Mouse (Mus musculus) hindbrain, postnatal 0 days (tissue): ENCODE measurements around the gene Hoxa4. TPM values are rescaled to one million over a fixed set of nuclear protein-coding genes. Genes with fewer than 3 reads are reported as not detected.

Source experiments
- ATAC-seq: fragments of 200-750 bp; cut with Nextera tagmentation; 2 replicates; pipeline ENCODE4 v1.8.0; 2017; ENCODE audit warnings: mild to moderate bottlenecking, moderate TSS enrichment, moderate library complexity
- DNase-seq: peaks from one replicate; pipeline ENCODE4 v3.0.0-alpha.2; 2015; ENCODE audit warnings: low spot score
- H3K27ac ChIP-seq: fragments of 300-500 bp; sonication (generic); 2 replicates; pipeline ENCODE4 v1.5.1; 2014; ENCODE audit warnings: mild to moderate bottlenecking
- H3K27me3 ChIP-seq: fragments of 300-500 bp; sonication (generic); 2 replicates; pipeline ENCODE4 v1.6.1; 2014; ENCODE audit warnings: low read length, mixed read lengths; ENCODE audit not compliant: insufficient read depth
- H3K36me3 ChIP-seq: fragments of 300-500 bp; sonication (generic); 2 replicates; pipeline ENCODE4 v1.6.1; 2014; ENCODE audit warnings: low read length, mixed read lengths; ENCODE audit not compliant: insufficient read depth
- H3K4me1 ChIP-seq: fragments of 300-500 bp; sonication (generic); 2 replicates; pipeline ENCODE4 v1.6.1; 2014; ENCODE audit warnings: antibody characterized with exemption, low read length, mixed read lengths; ENCODE audit not compliant: insufficient read depth
- H3K4me2 ChIP-seq: fragments of 300-500 bp; sonication (generic); 2 replicates; pipeline ENCODE4 v1.6.1; 2014; ENCODE audit warnings: low read depth, mild to moderate bottlenecking, low read length, moderate library complexity, mixed read lengths
- H3K4me3 ChIP-seq: fragments of 300-500 bp; sonication (generic); 2 replicates; pipeline ENCODE4 v1.5.1; 2014; ENCODE audit warnings: low read length
- H3K9ac ChIP-seq: fragments of 300-500 bp; sonication (generic); replicated peaks from 2 replicates; pipeline ENCODE4 v1.6.1; 2014; ENCODE audit warnings: mild to moderate bottlenecking, low read length, moderate library complexity, mixed read lengths
- H3K9me3 ChIP-seq: fragments of 300-500 bp; sonication (generic); 2 replicates; pipeline ENCODE4 v1.6.1; 2016; ENCODE audit warnings: low read length, mixed read lengths
- CTCF ChIP-seq: IDR thresholded peaks from 2 replicates; pipeline ENCODE4 v1.5.1; 2016; ENCODE audit warnings: antibody characterized with exemption, control low read depth, low read depth
- WGBS: fragments of 180-500 bp; shearing (Covaris S2); extraction: QIAGEN DNeasy Blood & Tissue Kit; methylation state at CpG from one replicate; pipeline ENCODE4 v1.1.7; 2014; 5-methylcytosine and 5-hydroxymethylcytosine counted together
- polyA plus RNA-seq: library from polyadenylated mRNA; unstranded; fragments of >200 nt; fragmentation: Nextera tagmentation; extraction: Ambion mirVana; gene quantifications from 2 replicates; pipeline ENCODE4 v1.2.1, GENCODE M21; 2015
- total RNA-seq: library from RNA; depleted of rRNA; stranded (reverse); fragments of >200 nt; gene quantifications from 2 replicates; pipeline ENCODE4 v1.2.3, GENCODE M21; 2014

The Hoxa4 gene
- total and polyA plus RNA-seq, 2 experiments from 2014 or later, result 4.8 to 12.0 TPM

- no peaks in the 10 kb centered on the region for H3K9me3 ChIP-seq
- no peaks in the 10 kb centered on the region for H3K36me3 ChIP-seq
- H3K4me2 ChIP-seq, result peak overlapping the region; percentile 93
- ATAC-seq (no peak), DNase-seq (peak; percentile 41)
- under 1% methylated on average over 28 of the region's 28 CpGs for WGBS
- H3K4me1 ChIP-seq, result peaks cover 9% of the 10 kb centered on the region; the same call in 1 of the 2 replicates
- H3K9ac ChIP-seq, result peak overlapping the region; percentile 67
- peak overlapping the region; percentile 46 for H3K4me3 ChIP-seq
- TF ChIP-seq CTCF, result no peak
- H3K27me3 ChIP-seq, result peaks cover 31% of the 10 kb centered on the region
- peak overlapping the region; percentile 89 for H3K27ac ChIP-seq
Measured at GRCm38 (mm10) chr6:52165441-52166370, 25.8 kb downstream of the Hoxa4 start.

DNA sequence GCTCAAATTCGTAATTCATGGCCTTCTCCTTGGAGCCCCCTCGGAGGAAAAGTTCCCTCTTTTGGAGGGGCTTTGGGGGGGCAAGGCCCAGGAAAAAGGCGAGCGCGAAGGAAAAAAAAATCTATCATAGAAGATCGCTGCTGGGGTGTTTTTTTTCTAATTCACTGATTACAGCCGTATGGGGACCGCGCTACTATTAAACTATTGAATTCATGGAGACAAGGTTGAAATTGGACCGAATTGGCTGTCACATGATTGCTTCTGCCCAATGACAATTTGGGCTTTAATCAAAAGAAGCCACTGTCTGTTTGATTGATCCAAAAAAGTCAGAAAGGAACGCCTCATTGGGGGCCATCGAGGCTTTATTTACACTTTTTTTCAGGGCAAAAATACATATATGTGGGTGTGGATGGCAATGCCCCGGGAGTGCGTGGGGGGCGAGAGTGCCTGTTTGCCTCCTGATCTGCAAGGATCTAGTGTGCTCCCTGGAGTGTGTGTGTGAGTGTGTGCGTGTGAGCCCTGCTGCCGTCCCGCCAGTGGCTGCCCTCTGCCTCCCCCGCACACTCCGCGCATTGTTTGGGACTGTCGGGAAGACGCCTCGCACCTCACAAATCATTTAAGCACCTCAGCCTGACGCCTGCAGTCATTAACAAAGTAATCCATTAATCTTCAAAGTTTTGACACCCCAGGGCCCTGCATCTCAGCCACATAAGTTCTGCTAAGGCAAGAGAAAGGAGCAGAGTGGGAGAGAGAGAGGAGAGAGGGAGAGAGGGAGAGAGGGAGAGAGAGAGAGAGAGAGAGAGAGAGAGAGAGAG is 26.7 kb downstream of the Hoxa4 start, which contains the start of gene Hoxa2:
Gene Hoxa2 (minus strand): TSS at position 206 of the 815 bp plus-strand sequence.
- H3K27me3 ChIP-seq, result peaks cover 26% of the 10 kb centered on the region

GRCm38 (mm10) chr6:52164051-52164625 is 27.4 kb downstream of the Hoxa4 start:
- H3K9me3 ChIP-seq, result no peaks in the 10 kb centered on the region
- under 1% methylated on average over 39 of the region's 39 CpGs for WGBS
- DNase-seq (peak; percentile 44), ATAC-seq (no peak)
- peak overlapping the region; percentile 67 for H3K9ac ChIP-seq
- H3K4me1 ChIP-seq, result no peaks in the 10 kb centered on the region
- no peak for TF ChIP-seq CTCF
- H3K27me3 ChIP-seq, result peaks cover 28% of the 10 kb centered on the region; the same call in 1 of the 2 replicates
- no peaks in the 10 kb centered on the region for H3K36me3 ChIP-seq
- peak overlapping the region; percentile 46 for H3K4me3 ChIP-seq
- peak overlapping the region; percentile 89 for H3K27ac ChIP-seq
- H3K4me2 ChIP-seq, result peak overlapping the region; percentile 93

More for the DNA sequence above, 26.7 kb downstream of the Hoxa4 start, which contains the start of gene Hoxa2:
- DNase-seq, result peak; percentile 77
- H3K9ac ChIP-seq, result peak within 1 kb of the TSS; percentile 67
- H3K9me3 ChIP-seq, result no peaks in the 10 kb centered on the region
- ATAC-seq, result peak; percentile 50; the same call in 1 of the 2 replicates
- H3K4me2 ChIP-seq, result peak within 1 kb of the TSS; percentile 93
- peak within 1 kb of the TSS; percentile 46 for H3K4me3 ChIP-seq
- H3K4me1 ChIP-seq, result 0 out of 2 replicates have a peak, but pooled peaks cover under 1% of the 10 kb centered on the region
- H3K27ac ChIP-seq, result peak within 1 kb of the TSS; percentile 89
- TF ChIP-seq CTCF, result no peak
- under 1% methylated on average over 25 of the region's 25 CpGs for WGBS
- H3K36me3 ChIP-seq, result no peaks in the 10 kb centered on the region

- H3K36me3 ChIP-seq, result no peaks in the 10 kb centered on the region
- H3K27ac ChIP-seq, result peak overlapping the region; percentile 89
- DNase-seq (peak; percentile 67), ATAC-seq (no peak)
- peak overlapping the region; percentile 46 for H3K4me3 ChIP-seq
- H3K4me2 ChIP-seq, result peak overlapping the region; percentile 93
- TF ChIP-seq CTCF, result no peak
- H3K4me1 ChIP-seq, result no peaks in the 10 kb centered on the region
- peaks cover 33% of the 10 kb centered on the region; the same call in 1 of the 2 replicates for H3K27me3 ChIP-seq
- WGBS, result 3% methylated on average over 17 of the region's 17 CpGs
- no peaks in the 10 kb centered on the region for H3K9me3 ChIP-seq
- peak overlapping the region; percentile 67 for H3K9ac ChIP-seq
Measured at GRCm38 (mm10) chr6:52163366-52164031, 28.1 kb downstream of the Hoxa4 start.

DNA sequence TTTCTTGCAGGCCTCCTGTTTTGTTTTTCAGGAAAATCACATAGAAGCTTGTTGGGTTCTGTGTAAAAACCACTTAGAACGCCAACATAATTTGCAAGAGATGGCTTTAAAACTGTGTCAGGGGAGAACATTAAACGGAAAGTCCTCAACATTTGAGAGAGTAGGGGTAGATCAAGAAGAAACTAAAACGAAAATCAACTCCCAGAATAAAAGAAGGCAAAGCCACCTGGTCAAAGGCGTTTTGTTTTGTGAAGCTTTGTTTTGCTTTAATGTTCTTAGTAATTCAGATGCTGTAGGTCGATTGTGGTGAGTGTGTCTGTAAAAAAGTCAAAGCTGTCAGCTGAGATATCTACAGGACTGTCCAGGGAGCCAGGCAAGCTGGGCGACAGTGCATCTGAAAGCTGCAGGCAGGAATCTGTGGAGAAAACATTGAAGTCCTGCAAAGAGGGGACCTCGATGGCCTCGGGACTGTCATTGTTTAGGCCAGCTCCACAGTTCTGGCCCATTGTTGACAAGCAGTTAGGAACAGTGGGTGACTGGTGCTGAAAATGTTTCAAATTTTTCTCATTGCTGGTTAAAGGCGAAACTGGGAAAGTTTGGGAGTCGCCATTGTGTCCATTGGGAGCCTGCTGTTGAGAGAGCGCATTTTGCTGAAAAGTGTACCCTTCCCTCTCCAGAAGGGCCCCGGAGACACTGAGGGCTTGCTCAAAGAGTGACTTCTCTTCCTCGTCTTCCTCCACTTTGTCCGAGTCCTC is 28.8 kb downstream of the Hoxa4 start:
- H3K27me3 ChIP-seq, result peaks cover 39% of the 10 kb centered on the region; the same call in 1 of the 2 replicates
- peak overlapping the region; percentile 46 for H3K4me3 ChIP-seq
- H3K9ac ChIP-seq, result peak overlapping the region; percentile 67

More for the DNA sequence above, 28.8 kb downstream of the Hoxa4 start:
- no peaks in the 10 kb centered on the region for H3K36me3 ChIP-seq
- TF ChIP-seq CTCF, result no peak
- H3K4me1 ChIP-seq, result no peaks in the 10 kb centered on the region
- 4% methylated on average over 14 of the region's 14 CpGs for WGBS
- H3K27ac ChIP-seq, result peak overlapping the region; percentile 89
- H3K4me2 ChIP-seq, result peak overlapping the region; percentile 93
- no peak for ATAC-seq
- peak; percentile 28 for DNase-seq
- H3K9me3 ChIP-seq, result no peaks in the 10 kb centered on the region
